Mouse (Mus musculus) c-Kit-positive CD71-positive TER-119-positive erythroid progenitor cells, embryonic 14.5 days (primary cell): ENCODE measurements around the gene Cplane1.
"Not testable (repeated sequence)": the region's sequence is repeated elsewhere in the genome, so short reads cannot be mapped to it uniquely, and the experiment has no call there.

Experiments
- DNase-seq: peaks from one replicate; pipeline ENCODE4 v3.0.0-alpha.2; 2013; ENCODE audit warnings: low spot score

Gene Cplane1

GRCm38 (mm10) chr15:8168591-8169265 lies at the start of gene Cplane1:
Cplane1 (plus strand) TSS chr15:8169106.
- peak; percentile 89 for DNase-seq

- DNase-seq = no peak
Observed at GRCm38 (mm10) chr15:8129281-8129680, 39.6 kb upstream of the Cplane1 start.

GRCm38 (mm10) chr15:8131268-8131667 lies 37.6 kb upstream of the Cplane1 start:
- DNase-seq = no peak

- no peak for DNase-seq
Observed at GRCm38 (mm10) chr15:8131761-8132160, 37.1 kb upstream of the Cplane1 start.

- no peak for DNase-seq
Observed at GRCm38 (mm10) chr15:8135606-8136005, 33.3 kb upstream of the Cplane1 start.

- no peak for DNase-seq
Observed at GRCm38 (mm10) chr15:8161841-8162240, 7.1 kb upstream of the Cplane1 start.

- DNase-seq = peak; percentile 9
Observed at GRCm38 (mm10) chr15:8169266-8169746, 400 bp downstream of the Cplane1 start.

GRCm38 (mm10) chr15:8189563-8189962 lies 20.7 kb downstream of the Cplane1 start:
- DNase-seq = no peak

- no peak for DNase-seq
Observed at GRCm38 (mm10) chr15:8190435-8190834, 21.5 kb downstream of the Cplane1 start.

- DNase-seq = peak; percentile 15
Observed at GRCm38 (mm10) chr15:8200317-8200716, 31.4 kb downstream of the Cplane1 start.

GRCm38 (mm10) chr15:8208362-8208761 lies 39.5 kb downstream of the Cplane1 start:
- no peak for DNase-seq

GRCm38 (mm10) chr15:8214811-8215210 lies 45.9 kb downstream of the Cplane1 start:
- no peak for DNase-seq

GRCm38 (mm10) chr15:8234167-8234566 lies 65.3 kb downstream of the Cplane1 start:
- not testable (repeated sequence) for DNase-seq

- DNase-seq = no peak
Observed at GRCm38 (mm10) chr15:8265946-8266345, 97.0 kb downstream of the Cplane1 start.

- no peak for DNase-seq
Observed at GRCm38 (mm10) chr15:8267211-8267610, 98.3 kb downstream of the Cplane1 start.

GRCm38 (mm10) chr15:8268231-8268630 lies 99.3 kb downstream of the Cplane1 start:
- no peak for DNase-seq

GRCm38 (mm10) chr15:8271952-8272351 lies 103.0 kb downstream of the Cplane1 start:
- no peak for DNase-seq

- not testable (repeated sequence) for DNase-seq
Observed at GRCm38 (mm10) chr15:8277916-8278315, 109.0 kb downstream of the Cplane1 start.

- no peak for DNase-seq
Observed at GRCm38 (mm10) chr15:8279320-8279779, 110.4 kb downstream of the Cplane1 start.

GRCm38 (mm10) chr15:8279929-8280610 lies 111.2 kb downstream of the Cplane1 start:
- DNase-seq = no peak

- DNase-seq = no peak
Observed at GRCm38 (mm10) chr15:8281701-8282100, 112.8 kb downstream of the Cplane1 start.

- no peak for DNase-seq
Observed at GRCm38 (mm10) chr15:8282155-8282554, 113.2 kb downstream of the Cplane1 start.

- DNase-seq = no peak
Observed at GRCm38 (mm10) chr15:8291251-8291650, 122.3 kb downstream of the Cplane1 start.
